Mouse (Mus musculus) liver, embryonic 14.5 days (tissue): Measurements from ENCODE around the gene Agpat4. TPM values are rescaled to one million over a fixed set of nuclear protein-coding genes. Genes with fewer than 3 reads are reported as not detected.

Source experiments
- ATAC-seq: fragments of 200-750 bp; cut with Nextera tagmentation; 2 replicates; pipeline ENCODE4 v1.8.0; 2017; ENCODE audit warnings: moderate number of reproducible peaks, mild to moderate bottlenecking, moderate library complexity; ENCODE audit not compliant: insufficient read depth
- DNase-seq, 3 experiments: peaks; one replicate each; pipeline ENCODE4 v3.0.0-alpha.2; 2012 to 2013; ENCODE audit warnings: low read depth in 3 of 3, low spot score in 3 of 3
- H3K27ac ChIP-seq: fragments of 300-500 bp; sonication (generic); 2 replicates; pipeline ENCODE4 v1.5.1; 2014; ENCODE audit warnings: moderate library complexity, mild to moderate bottlenecking, control low read depth, inconsistent platforms
- H3K27me3 ChIP-seq: fragments of 300-500 bp; sonication (generic); 2 replicates; pipeline ENCODE4 v1.6.1; 2014; ENCODE audit warnings: mild to moderate bottlenecking, low read length, moderate library complexity; ENCODE audit not compliant: control insufficient read depth, insufficient read depth
- H3K36me3 ChIP-seq: fragments of 300-500 bp; sonication (generic); replicated peaks from 2 replicates; pipeline ENCODE4 v1.6.1; 2014; ENCODE audit warnings: low read depth; ENCODE audit not compliant: control insufficient read depth, insufficient read depth
- H3K4me1 ChIP-seq, 2 experiments: fragments of 200-500 bp in 1 of 2; fragments of 300-500 bp in 1 of 2; sonication (generic) in 1 of 2; replicated peaks; 2 replicates each; pipeline ENCODE4 v1.6.1; 2012 to 2014; ENCODE audit warnings: antibody characterized with exemption in 1 of 2, inconsistent platforms in 1 of 2, low read length in 1 of 2; ENCODE audit not compliant: control insufficient read depth in 2 of 2, insufficient read depth in 2 of 2
- H3K4me2 ChIP-seq: fragments of 300-500 bp; sonication (generic); 2 replicates; pipeline ENCODE4 v1.6.1; 2014; ENCODE audit warnings: low read depth, mild to moderate bottlenecking, control low read depth, moderate library complexity
- H3K4me3 ChIP-seq, 2 experiments: fragments of 200-500 bp in 1 of 2; fragments of 300-500 bp in 1 of 2; sonication (generic) in 1 of 2; 2 replicates each; pipeline ENCODE4 v1.5.1; 2012 to 2014; ENCODE audit warnings: low read depth in 2 of 2, low read length in 2 of 2, mild to moderate bottlenecking in 2 of 2, control low read depth in 1 of 2, inconsistent platforms in 1 of 2, moderate library complexity in 1 of 2; ENCODE audit not compliant: insufficient read depth in 1 of 2
- H3K9ac ChIP-seq: fragments of 300-500 bp; sonication (generic); replicated peaks from 2 replicates; pipeline ENCODE4 v1.6.1; 2014; ENCODE audit warnings: mild to moderate bottlenecking, control low read depth, moderate library complexity
- H3K9me3 ChIP-seq: fragments of 300-500 bp; sonication (generic); 2 replicates; pipeline ENCODE4 v1.6.1; 2016; ENCODE audit warnings: low read length, mixed read lengths; ENCODE audit not compliant: control insufficient read depth
- CTCF ChIP-seq: IDR thresholded peaks from 2 replicates; pipeline ENCODE4 v1.5.1; 2016; ENCODE audit warnings: antibody characterized with exemption, low read depth, control low read depth
- EP300 ChIP-seq: IDR thresholded peaks from 2 replicates; pipeline ENCODE4 v1.6.1; 2016; ENCODE audit warnings: antibody characterized with exemption, low read depth
- WGBS: fragments of 180-500 bp; shearing (Covaris S2); extraction: QIAGEN DNeasy Blood & Tissue Kit; methylation state at CpG from one replicate; pipeline ENCODE4 v1.1.7; 2014; ENCODE audit not compliant: insufficient replicate concordance; 5-methylcytosine and 5-hydroxymethylcytosine counted together
- polyA plus RNA-seq, 2 experiments: library from polyadenylated mRNA; depleted of rRNA in 1 of 2; stranded (reverse) in 1 of 2; unstranded in 1 of 2; fragments of >200 nt; fragmentation: Nextera tagmentation in 1 of 2; extraction: Ambion mirVana in 1 of 2; gene quantifications; 2 replicates each; pipeline versions ENCODE4 v1.2.1 to v1.2.3; 2012 to 2014

Agpat4 gene
- polyA plus RNA-seq, 2 experiments = 10.5 to 16.2 TPM

GRCm38 (mm10) chr17:12171666-12172065, 53.2 kb downstream of the Agpat4 start:
- H3K27ac ChIP-seq = no peak overlapping the region
- peaks cover 20 to 42% of the 10 kb centered on the region in 2 experiments for H3K4me1 ChIP-seq
- DNase-seq (no peak), ATAC-seq (no peak)
- H3K9me3 ChIP-seq = no peaks in the 10 kb centered on the region
- TF ChIP-seq EP300 (no peak), CTCF (no peak)
- no peak overlapping the region for H3K4me2 ChIP-seq
- H3K9ac ChIP-seq = no peak overlapping the region
- no peaks in the 10 kb centered on the region for H3K27me3 ChIP-seq
- H3K36me3 ChIP-seq = peaks cover 16% of the 10 kb centered on the region
- WGBS = 83% methylated on average over 2 of the region's 2 CpGs
- no peak overlapping the region for H3K4me3 ChIP-seq

- TF ChIP-seq EP300 (no peak), CTCF (no peak)
- WGBS = 87% methylated on average over 5 of the region's 5 CpGs
- Histone ChIP-seq H3K4me2 (no peak overlapping the region), H3K9me3 (no peaks in the 10 kb centered on the region), H3K27ac (no peak overlapping the region; the same call in 1 of the 2 replicates), H3K4me3 (no peak overlapping the region), H3K9ac (no peak overlapping the region), H3K27me3 (no peaks in the 10 kb centered on the region), H3K4me1 (peaks cover 17 to 30% of the 10 kb centered on the region in 2 experiments), H3K36me3 (peaks cover 17% of the 10 kb centered on the region)
- ATAC-seq (no peak), DNase-seq (no peak)
These were observed 55.7 kb downstream of the Agpat4 start for GRCm38 (mm10) chr17:12174221-12174620.

DNA sequence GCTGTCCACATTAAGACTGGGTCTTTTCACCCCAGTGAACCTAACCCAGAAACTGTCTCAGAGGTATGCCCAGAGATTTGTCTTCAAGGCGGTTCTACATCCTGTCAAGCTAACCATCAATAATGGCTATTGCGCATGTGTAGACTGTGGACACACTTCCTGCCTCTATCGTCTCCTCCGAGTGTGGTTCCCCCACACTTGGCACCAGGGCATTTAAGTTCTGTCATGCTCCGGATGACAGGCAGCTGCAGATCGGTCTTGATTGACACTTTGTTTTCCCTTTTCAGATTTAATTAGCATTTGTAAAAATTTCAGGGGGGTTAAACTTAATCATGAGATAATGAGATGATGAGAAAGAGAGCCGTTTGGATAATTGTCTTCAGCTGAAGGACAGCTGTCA, 56.4 kb downstream of the Agpat4 start:
- no peak overlapping the region for H3K4me2 ChIP-seq
- H3K4me3 ChIP-seq = no peak overlapping the region
- no peak overlapping the region for H3K9ac ChIP-seq
- TF ChIP-seq EP300 = no peak
- TF ChIP-seq CTCF = no peak
- H3K36me3 ChIP-seq = peaks cover 24% of the 10 kb centered on the region
- no peaks in the 10 kb centered on the region for H3K9me3 ChIP-seq
- WGBS = 74% methylated on average over 7 of the region's 7 CpGs
- peaks cover 22 to 33% of the 10 kb centered on the region in 2 experiments for H3K4me1 ChIP-seq
- DNase-seq (no peak), ATAC-seq (no peak)
- H3K27me3 ChIP-seq = no peaks in the 10 kb centered on the region
- H3K27ac ChIP-seq = no peak overlapping the region; the same call in 1 of the 2 replicates

GRCm38 (mm10) chr17:12175626-12176025, 57.1 kb downstream of the Agpat4 start:
- Histone ChIP-seq H3K27me3 (no peaks in the 10 kb centered on the region), H3K4me1 (peaks cover 23 to 26% of the 10 kb centered on the region in 2 experiments), H3K9me3 (no peaks in the 10 kb centered on the region), H3K36me3 (peaks cover 26% of the 10 kb centered on the region), H3K9ac (no peak overlapping the region), H3K27ac (no peak overlapping the region), H3K4me2 (no peak overlapping the region), H3K4me3 (no peak overlapping the region)
- TF ChIP-seq CTCF (no peak), EP300 (no peak)
- no peak for ATAC-seq
- DNase-seq = no peak
- WGBS = 90% methylated on average over 4 of the region's 4 CpGs

DNA sequence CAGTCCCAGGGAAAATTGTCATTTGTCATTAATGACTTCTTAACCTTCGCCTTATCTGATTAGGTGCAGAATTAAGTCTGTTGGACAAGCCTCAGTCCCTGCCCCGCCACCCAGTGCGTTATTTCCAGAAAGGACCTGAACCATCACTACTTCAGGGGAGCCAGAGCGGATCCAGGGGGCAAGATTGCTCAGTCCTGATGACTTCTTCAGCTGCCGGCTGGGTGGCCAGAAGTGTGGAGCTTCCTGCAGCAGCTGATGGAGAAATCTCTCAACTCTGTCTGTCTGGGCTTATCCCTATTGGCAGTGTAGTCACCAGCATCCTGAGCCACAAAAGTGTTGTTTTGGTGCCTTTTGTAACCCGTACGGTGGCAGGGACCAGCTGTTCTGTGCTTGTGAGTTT, 60.8 kb downstream of the Agpat4 start:
- H3K36me3 ChIP-seq = peaks cover 19% of the 10 kb centered on the region
- H3K27me3 ChIP-seq = no peaks in the 10 kb centered on the region
- H3K4me2 ChIP-seq = no peak overlapping the region
- peaks cover 38 to 39% of the 10 kb centered on the region in 2 experiments for H3K4me1 ChIP-seq
- ATAC-seq (no peak), DNase-seq (no peak)
- no peak overlapping the region; the same call in 1 of the 2 replicates for H3K27ac ChIP-seq
- H3K9me3 ChIP-seq = no peaks in the 10 kb centered on the region
- H3K9ac ChIP-seq = no peak overlapping the region
- H3K4me3 ChIP-seq = no peak overlapping the region
- TF ChIP-seq EP300 (no peak), CTCF (no peak)
- WGBS = 86% methylated on average over 7 of the region's 7 CpGs
